Mouse (Mus musculus) brown adipose tissue, adult 24 weeks (tissue): ENCODE data around the gene Zfp235. TPM values are rescaled to one million over a fixed set of nuclear protein-coding genes. Genes with fewer than 3 reads are reported as not detected.

Source experiments
- H3K27ac ChIP-seq: fragments of 200-500 bp; replicated peaks from 2 replicates; pipeline ENCODE4 v1.5.1; 2012; ENCODE audit warnings: low read depth, mild to moderate bottlenecking, low read length
- H3K4me1 ChIP-seq: fragments of 200-500 bp; 2 replicates; pipeline ENCODE4 v1.6.1; 2012; ENCODE audit warnings: low read length, mixed read lengths; ENCODE audit not compliant: control insufficient read depth, insufficient read depth, insufficient read length
- H3K4me3 ChIP-seq: fragments of 200-500 bp; 2 replicates; pipeline ENCODE4 v1.5.1; 2012; ENCODE audit warnings: low read depth, mild to moderate bottlenecking, low read length, moderate library complexity; ENCODE audit not compliant: insufficient read depth
- polyA plus RNA-seq: library from polyadenylated mRNA; stranded (reverse); fragments of >200 nt; gene quantifications from 2 replicates; pipeline ENCODE4 v1.2.4, GENCODE M21; 2012; ENCODE audit not compliant: missing spikeins, insufficient read depth, insufficient read length

Zfp235 gene
- 2.4 and 4.4 TPM in 2 replicates for polyA plus RNA-seq

- peak within 1 kb of the TSS; percentile 96 for H3K4me3 ChIP-seq
- no peak within 1 kb of the TSS for H3K27ac ChIP-seq
- H3K4me1 ChIP-seq, result peaks cover 5% of the 10 kb centered on the region; the same call in 1 of the 2 replicates
Observed at GRCm38 (mm10) chr7:24133996-24134828, at the start of gene Zfp235. Zfp235 (plus strand) TSS chr7:24134169.

GRCm38 (mm10) chr7:24086871-24087270 lies 47.1 kb upstream of the Zfp235 start:
- peaks cover 11% of the 10 kb centered on the region for H3K4me1 ChIP-seq
- no peak overlapping the region for H3K27ac ChIP-seq
- H3K4me3 ChIP-seq, result no peak overlapping the region

GRCm38 (mm10) chr7:24087485-24088125 lies 46.4 kb upstream of the Zfp235 start:
- Histone ChIP-seq H3K4me3 (no peak overlapping the region), H3K4me1 (peaks cover 9% of the 10 kb centered on the region), H3K27ac (no peak overlapping the region)

- Histone ChIP-seq H3K4me1 (no peaks in the 10 kb centered on the region), H3K4me3 (no peak overlapping the region), H3K27ac (no peak overlapping the region)
Observed at GRCm38 (mm10) chr7:24104403-24104802, 29.6 kb upstream of the Zfp235 start.

GRCm38 (mm10) chr7:24105144-24105703 lies 28.7 kb upstream of the Zfp235 start:
- H3K4me1 ChIP-seq, result no peaks in the 10 kb centered on the region
- no peak overlapping the region for H3K27ac ChIP-seq
- H3K4me3 ChIP-seq, result no peak overlapping the region

- H3K4me3 ChIP-seq, result no peak overlapping the region
- H3K4me1 ChIP-seq, result no peaks in the 10 kb centered on the region
Observed at GRCm38 (mm10) chr7:24110839-24111238, 23.1 kb upstream of the Zfp235 start.

GRCm38 (mm10) chr7:24111772-24112155 lies 22.2 kb upstream of the Zfp235 start:
- H3K4me3 ChIP-seq, result peak overlapping the region; percentile 87
- H3K27ac ChIP-seq, result peak overlapping the region; percentile 91
- H3K4me1 ChIP-seq, result no peaks in the 10 kb centered on the region

More at GRCm38 (mm10) chr7:24110839-24111238, 23.1 kb upstream of the Zfp235 start:
- no peak overlapping the region for H3K27ac ChIP-seq

- Histone ChIP-seq H3K27ac (peak within 1 kb of the TSS; percentile 91), H3K4me1 (no peaks in the 10 kb centered on the region), H3K4me3 (peak within 1 kb of the TSS; percentile 87)
Observed at GRCm38 (mm10) chr7:24112156-24112856, 21.7 kb upstream of the Zfp235 start, which contains the start of gene Zfp112. Zfp112 (plus strand) TSS chr7:24112314.

- Histone ChIP-seq H3K4me1 (no peaks in the 10 kb centered on the region), H3K4me3 (peak overlapping the region; percentile 87), H3K27ac (peak overlapping the region; percentile 72)
Observed at GRCm38 (mm10) chr7:24113001-24113400, 21.0 kb upstream of the Zfp235 start.

- no peaks in the 10 kb centered on the region for H3K4me1 ChIP-seq
- H3K27ac ChIP-seq, result no peak overlapping the region
- H3K4me3 ChIP-seq, result no peak overlapping the region
Observed at GRCm38 (mm10) chr7:24116655-24117054, 17.3 kb upstream of the Zfp235 start.

GRCm38 (mm10) chr7:24133425-24133995 lies 459 bp upstream of the Zfp235 start:
- peaks cover 5% of the 10 kb centered on the region; the same call in 1 of the 2 replicates for H3K4me1 ChIP-seq
- H3K27ac ChIP-seq, result no peak overlapping the region
- peak overlapping the region; percentile 61 for H3K4me3 ChIP-seq

GRCm38 (mm10) chr7:24142566-24142965 lies 8.6 kb downstream of the Zfp235 start:
- H3K4me3 ChIP-seq, result no peak overlapping the region
- H3K4me1 ChIP-seq, result no peaks in the 10 kb centered on the region
- H3K27ac ChIP-seq, result no peak overlapping the region

GRCm38 (mm10) chr7:24153272-24153671 lies 19.3 kb downstream of the Zfp235 start:
- Histone ChIP-seq H3K27ac (no peak overlapping the region), H3K4me1 (no peaks in the 10 kb centered on the region), H3K4me3 (no peak overlapping the region)

GRCm38 (mm10) chr7:24172191-24172590 lies 38.2 kb downstream of the Zfp235 start:
- Histone ChIP-seq H3K4me3 (no peak overlapping the region), H3K4me1 (no peaks in the 10 kb centered on the region; the same call in 1 of the 2 replicates), H3K27ac (no peak overlapping the region)
